Mouse (Mus musculus): Measurements from ENCODE around the gene Ppp1r14a.

The Ppp1r14a gene

DNA sequence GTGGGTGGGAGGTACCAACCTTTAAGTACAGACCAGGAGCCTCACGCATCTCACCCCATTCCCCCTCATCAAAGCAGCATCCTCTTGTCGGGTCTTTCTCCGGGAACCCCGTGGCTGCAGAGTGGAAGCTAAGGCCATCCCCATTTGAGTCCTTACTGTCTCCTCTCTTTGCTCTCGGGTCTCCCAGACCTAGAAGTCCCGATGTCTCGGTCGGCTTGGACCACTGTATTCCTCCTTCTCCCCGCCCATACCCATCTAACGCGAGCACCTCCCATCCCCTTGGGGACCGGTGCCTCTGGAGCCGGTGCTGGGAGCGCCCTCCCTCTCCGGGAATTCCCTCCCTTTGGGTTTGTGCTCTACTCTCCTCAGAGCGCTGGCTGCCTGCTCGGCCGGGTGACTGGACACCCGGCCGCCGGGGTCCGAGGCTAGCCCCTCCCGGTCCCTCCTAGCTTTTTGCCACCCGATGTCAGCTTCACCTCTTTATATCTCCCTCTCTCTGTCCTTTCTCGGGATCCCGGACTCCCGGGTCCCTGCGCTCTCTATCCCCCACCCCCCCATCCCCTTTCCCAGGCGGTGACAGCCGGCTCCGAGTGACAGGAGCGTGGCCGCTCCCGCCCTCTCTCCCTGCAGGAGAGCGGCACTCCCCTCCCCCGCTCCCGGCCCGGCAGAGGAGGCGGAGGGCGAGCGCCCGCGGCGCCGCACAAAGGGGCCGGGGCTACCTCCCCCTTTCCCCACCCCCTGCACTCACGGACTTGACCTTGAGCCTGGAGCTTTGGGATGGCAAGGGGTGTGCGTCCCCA, 15.6 kb downstream of the Ppp1r14a start:
- no peak for DNase-seq

DNA sequence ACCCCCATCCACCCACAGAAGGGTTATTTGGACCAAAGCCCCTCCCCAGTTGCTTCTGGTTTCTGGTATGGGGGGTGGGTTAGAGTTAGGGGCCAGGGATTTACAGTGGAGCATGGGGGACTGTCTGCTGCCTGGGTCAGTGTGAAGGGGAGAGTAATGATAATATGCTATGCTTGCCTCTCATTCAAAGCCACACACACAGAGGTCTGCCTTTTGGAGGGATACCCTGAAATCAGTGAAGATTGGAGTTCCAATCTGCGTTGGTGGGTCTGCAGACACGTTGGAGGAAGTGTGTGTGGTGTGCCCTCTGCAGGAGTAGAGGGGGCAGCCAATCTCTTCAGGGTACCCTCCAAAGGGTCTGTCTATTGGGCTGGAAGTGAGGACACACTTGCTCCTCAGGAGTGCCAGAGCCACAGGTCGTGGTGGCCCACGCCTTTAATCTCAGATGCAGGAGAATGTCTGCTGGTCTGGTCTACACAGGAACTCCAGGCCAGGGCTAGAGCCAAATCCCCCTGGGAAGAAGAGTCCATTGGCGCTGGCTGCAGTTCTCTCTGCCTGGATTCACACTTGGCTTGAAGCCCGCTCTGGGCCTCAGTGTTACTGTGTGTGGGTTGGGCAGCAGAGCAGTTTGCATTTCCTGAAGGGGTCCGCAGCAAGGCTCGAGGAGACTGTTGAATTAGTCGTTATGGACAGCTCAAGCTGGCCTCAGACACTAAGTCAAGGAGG, 16.3 kb downstream of the Ppp1r14a start:
- no peak for DNase-seq

DNA sequence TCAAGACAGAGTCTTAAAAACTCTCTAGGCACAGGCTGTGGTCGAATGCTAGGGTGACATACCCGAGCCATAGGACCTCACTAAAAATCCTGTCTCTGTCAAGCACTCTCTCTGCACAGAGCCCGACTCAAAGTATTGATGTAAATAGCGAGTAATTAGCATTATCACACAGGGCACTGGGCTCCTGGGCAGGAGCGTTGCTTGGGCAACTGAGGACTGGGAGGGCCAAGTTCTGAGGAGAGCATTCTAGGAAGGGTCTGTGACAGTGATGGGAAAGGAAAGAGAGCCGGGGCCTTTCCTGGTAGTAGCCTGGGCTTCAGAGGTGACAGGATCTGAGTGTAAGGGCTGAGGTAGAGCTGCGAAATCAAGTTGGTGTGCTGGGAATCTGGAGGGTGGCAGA, 17.0 kb downstream of the Ppp1r14a start:
- DNase-seq, result no peak

DNA sequence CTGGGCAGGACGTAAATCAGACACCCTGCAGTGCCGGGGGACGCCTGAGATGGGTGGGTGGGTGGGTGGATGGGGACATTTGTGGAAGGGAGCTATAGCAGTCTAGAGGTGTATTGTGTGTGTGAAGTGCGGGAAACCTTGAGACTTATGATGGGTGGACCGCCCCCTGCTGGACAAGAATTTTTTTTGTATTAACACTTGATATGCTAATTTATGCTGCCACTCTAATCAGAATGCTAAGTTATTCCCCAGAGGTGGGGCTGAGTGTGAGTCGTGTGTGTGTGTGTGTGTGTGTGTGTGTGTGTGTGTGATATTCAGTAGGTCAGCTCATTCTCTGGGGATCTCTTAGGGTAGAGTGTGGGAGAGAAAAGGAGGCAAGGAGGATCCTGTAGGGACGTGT, 17.5 kb downstream of the Ppp1r14a start:
- DNase-seq, result no peak

DNA sequence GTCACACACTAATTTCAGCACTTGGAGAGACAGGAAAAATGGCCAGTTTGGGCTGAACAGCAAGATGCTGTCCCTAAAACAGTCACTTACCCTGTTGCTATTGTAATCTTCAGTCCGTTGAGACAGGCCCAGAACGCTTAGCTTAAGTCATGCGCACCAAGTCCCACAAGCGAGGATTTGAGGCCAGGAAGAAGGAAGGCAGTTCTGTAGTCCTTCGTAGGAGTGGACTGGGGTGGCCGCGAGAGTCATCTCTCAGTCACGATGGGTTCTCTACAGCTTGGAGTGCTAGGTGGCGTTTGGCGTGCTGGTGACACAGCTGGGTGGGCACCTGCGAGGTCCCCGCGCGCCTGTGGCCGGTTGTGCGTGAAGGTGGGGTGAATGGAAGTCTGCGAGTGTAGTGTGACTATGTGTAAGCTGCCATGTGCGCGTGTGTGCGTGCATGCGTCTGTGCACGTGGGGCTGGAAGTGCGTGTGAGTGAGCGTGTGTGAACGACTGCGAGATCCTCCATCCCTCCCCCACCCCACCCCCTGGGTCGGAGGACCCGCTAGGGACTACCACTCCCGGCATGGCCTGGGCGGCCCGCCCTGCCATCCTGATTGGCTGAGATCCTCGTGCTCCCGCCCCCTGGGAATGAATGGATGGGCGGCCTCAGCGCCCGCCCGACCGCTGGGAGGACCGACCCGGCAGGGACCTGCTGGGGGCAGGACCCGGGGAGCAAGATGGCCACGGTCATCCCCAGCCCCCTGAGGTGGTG, 18.4 kb downstream of the Ppp1r14a start:
- DNase-seq, result peak; percentile 54 to 64

DNA sequence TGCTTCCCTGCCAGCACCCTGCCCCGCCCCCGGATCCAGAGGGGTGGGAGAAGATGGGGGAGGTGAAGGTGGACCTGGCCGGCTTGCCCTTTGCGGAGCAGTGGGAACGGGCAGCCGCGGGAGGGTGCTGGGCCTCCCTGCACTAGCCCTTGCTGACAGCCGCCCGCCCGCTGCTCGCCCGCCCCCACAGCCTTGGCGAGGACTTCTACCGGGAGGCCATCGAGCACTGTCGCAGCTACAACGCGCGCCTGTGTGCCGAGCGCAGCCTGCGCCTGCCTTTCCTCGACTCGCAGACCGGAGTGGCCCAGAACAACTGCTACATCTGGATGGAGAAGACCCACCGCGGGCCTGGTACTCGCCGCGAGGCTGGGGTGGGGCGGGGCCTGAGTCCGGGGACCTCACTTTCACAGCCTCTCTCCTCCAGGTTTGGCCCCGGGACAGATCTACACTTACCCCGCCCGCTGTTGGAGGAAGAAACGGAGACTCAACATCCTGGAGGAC, 20.2 kb downstream of the Ppp1r14a start:
- no peak for DNase-seq

DNA sequence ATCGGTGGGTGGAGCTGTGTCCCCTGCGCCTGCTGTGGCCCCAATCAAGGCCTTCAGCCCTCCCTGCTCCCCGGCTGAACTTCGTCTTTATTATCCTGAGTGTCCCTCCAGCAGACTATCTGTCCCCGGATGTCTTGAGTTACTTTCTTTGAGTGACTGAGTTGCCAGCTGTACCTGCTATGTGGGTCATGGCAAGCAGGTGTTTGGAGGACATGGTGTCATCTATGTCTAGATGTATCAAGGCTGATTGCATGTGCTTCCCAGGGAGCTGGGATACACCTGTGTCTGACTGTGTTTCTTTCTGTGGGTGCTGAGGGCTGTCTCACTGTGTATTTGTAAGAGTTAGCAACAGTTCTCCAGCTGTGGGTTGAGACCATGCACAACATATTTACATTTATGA, 20.6 kb downstream of the Ppp1r14a start:
- no peak for DNase-seq

DNA sequence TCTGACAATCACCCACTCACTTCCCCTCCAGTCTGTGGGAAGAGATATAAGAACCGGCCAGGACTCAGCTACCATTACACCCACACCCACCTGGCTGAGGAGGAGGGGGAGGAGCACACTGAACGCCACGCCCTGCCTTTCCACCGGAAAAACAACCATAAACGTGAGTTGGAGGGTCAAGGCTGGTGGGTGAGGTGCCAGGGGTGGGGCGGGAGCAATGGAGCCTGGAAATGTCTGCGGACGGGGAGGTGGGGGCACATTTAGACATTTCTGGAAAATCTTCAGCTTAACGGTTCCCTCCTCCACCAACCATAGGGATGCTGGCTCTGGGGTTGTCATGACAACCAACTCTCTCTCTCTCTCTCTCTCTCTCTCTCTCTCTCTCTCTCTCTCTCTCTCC, 23.9 kb downstream of the Ppp1r14a start:
- DNase-seq, result no peak

DNA sequence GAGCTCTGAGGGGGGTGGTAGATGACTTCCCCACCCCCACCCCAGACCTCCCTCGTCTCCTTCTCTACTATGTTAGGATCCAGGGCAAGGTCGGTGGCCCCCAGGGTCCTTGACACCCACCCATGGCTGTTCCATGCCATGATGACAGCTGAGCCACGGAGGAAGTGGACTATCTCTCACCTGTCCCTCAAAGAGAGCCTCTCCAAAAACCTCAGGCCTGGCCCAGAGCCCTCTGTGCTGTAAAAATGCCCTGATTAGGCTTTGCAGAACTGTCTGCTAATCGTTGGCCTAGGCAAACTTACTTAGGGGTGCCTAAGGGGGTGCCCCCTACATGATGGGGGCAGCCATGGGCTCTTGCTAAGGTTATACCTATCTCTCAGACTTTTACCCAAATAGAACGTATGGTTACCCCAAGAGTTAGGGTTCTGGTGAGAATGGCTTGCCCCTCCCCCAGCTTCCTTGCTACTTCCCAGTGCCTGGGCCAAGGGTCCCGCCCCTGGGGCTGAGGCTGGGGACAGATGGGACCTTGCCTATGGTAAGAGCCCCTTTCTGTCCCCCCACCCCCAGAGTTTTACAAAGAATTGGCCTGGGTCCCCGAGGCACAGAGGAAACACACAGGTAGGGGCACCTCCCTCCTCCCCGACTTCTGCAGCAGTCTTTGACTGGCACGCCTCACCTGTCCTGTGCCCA, 24.6 kb downstream of the Ppp1r14a start:
- no peak for DNase-seq

DNA sequence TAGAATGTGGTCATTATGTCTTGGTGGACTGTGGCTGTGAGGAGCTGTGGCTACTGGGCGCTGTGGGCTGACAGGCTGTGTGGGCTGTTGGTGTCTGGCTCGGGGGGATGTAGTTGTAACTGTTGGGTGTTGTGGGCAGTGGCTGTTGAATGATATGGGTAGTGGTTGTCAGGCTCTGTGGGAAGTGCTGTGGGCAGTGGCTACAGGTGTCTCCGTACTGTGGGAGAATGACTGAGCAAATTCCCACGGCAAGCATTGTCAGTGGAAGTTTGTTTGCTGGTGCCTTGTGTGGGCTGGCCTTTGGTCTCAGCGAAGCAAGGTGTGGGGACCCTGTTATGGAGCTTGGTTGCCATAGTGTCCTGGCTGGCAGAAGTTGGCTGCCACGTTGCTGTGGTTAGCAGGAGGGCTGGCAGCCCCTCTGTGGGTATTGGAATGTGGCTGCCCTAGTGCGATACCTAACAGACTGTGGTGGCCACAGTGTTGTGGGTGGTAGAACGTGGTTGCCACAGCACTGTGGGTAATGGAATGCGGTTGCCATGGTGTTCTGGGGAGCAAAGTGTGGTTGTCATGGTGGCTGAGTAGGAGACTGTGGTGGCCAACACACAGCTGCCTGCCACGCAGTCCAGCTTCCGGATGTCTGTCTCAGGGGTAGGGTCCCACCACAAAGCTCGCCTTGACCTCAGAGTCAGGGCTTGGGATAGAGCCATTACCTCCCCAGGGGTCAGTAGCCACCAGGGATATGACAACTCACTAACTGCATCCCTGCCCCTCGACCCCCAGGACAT, 25.9 kb downstream of the Ppp1r14a start:
- no peak for DNase-seq

DNA sequence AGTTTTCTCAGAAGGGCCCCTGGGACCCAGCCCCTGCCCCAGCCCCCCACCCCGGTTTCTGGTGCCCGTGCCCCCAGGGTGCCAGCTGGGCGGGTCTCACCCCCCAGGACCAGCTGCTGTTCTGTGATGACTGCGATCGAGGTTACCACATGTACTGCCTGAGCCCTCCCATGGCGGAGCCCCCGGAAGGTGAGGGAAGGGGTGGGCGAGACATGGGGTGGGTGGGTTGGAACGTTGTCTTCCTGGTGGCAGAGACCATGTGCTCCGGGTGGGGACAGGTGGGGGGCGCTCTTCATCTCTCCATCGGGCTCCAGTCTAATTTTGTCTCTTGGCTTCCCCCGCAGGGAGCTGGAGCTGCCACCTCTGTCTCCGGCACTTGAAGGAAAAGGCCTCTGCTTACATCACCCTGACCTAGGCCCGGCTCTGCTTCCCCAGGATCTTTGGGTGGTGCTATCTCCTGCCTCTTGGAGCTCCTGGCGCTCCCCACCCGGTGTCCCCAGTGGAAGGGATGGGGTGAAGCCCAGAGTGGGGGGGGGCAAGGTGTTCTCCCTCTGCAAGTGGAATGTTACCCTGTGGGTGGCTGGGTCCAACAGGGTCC, 27.1 kb downstream of the Ppp1r14a start:
- no peak for DNase-seq

DNA sequence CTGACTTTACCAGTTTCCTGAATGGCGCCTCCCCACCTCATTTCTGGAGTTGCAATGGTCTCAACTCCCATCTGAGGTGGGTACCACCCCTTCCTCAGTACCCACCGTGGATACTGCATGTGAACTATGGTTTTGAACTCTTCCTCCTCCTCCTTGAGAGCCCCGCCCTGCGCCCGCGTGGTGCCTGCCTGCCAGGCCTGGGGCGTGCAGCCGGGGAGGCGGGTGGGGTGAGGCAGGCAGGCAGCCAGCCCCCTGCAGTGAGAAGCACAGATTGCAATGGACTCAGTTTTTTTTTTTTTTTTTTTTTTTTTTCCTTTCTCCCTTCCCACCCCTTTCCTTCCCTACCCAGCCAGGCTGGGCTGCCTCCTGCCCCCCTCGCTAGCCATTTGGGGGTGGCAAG, 27.9 kb downstream of the Ppp1r14a start:
- DNase-seq, result no peak

DNA sequence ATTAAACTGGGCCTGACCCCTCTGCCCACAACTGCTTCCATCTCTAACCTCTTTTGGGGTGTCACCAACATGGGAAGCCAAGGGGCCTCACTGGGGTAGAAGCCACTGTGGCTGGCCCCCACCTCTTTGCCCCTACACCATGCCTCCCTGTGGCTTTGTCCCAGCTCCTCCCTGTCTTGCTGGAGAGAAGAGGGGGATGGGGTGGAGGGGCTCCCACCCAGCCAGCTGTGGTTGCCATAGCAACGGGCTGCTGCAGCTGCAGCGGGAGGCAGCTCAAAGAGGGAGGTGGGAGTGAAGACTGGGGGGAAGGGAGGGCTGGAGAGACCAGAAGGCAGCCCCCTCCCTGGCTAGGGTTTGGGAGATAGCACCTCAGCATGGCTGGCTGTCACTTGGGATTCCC, 28.4 kb downstream of the Ppp1r14a start:
- DNase-seq, result no peak

DNA sequence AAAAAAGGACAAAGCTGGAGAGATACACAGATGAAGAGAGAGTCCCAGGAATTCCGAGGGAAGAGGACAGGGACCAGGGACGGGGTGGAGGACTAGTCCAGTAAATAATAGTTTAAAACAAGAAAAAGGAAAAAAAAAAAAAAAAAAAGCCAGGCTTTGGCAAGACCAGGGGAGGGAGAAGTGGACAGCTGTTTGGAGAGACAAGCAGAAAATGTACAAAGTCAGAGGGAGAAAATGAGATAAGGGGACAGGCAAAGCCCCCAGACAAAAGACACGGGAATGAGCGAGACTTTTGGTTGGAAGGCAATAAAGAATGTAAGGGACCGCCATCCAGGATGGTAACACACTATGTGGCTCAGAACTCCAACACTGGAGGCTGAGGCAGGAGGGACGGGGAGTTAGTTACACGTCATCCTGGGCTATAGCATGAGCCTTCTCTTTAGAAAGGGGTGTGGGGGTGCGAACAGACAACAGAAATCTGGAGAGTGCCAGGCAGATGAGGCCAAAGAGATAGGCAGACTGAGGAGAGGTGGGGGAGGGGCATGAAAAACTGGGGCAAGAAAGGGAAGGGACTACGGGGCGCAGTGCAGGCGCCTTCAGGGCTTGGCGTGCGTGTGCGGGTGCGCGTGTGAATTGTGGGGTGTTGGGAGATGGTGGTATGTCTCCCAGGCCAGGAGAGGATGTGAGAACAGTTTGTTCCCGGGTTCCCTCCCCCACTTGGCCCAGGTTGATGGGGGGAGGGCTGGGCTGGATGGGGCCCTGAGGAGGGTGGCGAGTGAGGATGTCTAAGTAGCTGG, 29.2 kb downstream of the Ppp1r14a start:
- no peak for DNase-seq

DNA sequence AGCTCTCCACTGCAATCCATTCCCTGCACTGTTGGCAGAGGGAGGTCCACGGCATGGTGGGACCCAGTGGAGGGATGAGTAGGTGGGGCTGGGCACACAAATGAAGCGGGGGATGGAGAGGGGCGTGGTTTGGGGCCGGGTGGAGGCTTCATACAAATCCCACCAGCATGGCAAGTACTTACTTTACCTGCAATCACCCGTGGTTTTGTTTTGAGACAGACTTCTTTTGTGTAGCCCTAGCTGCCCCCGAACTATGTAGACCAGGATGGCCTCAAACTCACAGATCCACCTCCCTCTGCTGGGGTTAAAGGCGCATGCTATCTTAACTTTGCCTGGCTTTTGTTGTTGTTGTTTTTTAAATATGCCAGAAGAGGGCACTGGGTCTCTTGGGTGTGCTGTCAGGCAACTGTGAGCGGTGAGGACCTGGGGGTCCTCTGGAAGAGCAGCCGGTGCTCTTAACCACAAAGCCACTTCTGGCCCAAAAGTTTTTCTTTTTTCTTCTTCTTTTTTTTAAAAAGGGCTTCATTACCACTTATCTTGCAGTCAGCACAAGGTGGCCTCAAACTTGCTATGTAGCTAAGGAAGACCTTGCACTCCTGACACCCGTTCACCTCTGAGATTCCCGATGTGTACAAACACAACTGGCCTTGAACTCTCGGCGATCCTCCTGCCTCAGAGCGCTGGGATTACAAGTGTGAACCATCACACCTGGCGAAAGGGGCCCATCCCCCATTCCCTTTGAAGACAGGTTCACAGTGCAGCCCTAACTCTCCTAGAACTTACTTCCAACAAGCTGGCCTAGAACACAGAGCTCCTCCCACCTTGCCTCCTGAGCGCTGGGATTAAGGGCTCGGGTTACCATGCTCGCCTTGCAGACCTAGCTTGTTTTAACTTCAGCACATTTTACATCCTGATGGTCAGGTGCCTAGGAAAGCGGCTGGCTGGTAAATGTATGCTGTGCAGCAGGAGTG, 30.5 kb downstream of the Ppp1r14a start:
- DNase-seq, result no peak

DNA sequence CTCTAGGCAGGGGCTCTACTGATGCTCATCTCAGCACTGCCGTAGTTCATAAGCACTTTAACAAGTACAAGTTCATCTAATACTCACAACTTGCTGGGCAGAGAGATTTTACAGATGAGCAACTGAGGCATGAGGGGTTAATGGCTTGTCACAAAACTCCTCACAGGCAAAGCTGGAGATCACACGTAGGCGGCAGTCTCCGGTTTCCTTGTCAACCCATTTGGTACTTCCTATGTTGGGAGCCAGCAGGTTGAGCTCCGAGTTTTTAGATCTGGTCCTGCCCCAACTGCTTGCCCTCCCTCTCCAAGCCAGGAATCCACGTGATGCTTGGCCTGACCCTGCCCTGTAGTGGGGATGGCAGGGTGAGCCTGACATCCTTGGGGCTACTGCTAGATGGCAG, 38.0 kb downstream of the Ppp1r14a start:
- DNase-seq, result no peak

DNA sequence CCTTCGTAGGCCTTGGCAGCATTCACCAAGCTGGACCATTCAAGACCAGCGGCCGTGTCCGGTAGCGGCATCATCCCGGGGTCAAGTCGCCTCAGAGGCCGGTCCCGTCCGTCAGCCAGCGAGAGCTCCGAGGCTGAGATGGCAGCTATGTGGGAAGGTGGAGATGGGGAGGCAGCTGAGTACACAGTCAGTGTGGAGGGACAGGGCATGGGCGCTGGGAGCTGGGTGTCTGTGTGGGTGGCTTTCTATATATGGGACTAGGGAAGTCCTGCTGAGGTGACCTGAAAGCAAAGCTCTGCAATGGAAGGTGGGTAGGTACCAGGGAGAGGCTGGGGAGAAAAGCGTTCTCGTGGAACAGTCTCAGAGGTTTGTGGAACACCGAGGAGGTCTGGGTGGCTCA, 39.9 kb downstream of the Ppp1r14a start:
- DNase-seq, result no peak

DNA sequence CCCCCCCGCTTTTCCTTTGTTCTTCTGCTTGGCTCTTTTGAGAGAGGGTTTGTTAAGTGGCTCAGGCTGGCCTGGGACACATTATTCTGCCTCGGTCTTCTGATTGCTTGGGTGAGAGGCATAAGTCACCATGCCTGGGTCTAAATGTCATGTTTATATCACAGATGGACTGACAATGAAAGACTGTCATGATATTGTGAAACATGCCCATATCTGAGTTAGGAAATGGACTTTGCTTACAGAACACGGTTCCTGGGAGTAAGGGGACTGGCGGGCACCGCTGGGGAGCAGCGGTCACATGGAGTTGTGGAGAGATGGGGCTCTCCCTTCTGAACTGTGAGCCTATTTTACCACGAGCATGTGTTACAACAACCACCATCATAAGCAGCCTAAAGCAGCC, 45.0 kb downstream of the Ppp1r14a start:
- DNase-seq, result no peak

DNA sequence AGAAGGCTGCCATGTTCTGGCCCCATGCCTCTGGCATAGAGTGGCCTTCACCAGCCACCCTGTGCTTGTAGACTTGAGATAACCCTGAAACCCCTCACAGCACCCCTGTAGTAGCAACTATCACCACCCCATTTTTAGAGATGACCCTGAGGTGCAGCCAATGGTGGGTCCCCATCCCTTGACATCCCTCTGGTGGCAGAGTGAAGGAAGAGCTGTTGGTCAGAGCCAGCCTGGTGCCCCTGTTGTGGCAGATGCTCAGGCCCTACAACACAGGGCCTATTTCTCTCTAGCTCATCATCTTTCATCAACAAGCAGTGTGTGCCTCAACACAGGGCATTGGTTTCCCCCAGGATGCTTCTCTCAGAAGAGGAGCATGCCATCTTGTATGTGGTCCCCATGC, 46.2 kb downstream of the Ppp1r14a start:
- no peak for DNase-seq

All from spleen, adult 18-20 months (tissue).